Comparison of ENCODE assay signal across 10 mouse cellular contexts in the genomic region with DNA sequence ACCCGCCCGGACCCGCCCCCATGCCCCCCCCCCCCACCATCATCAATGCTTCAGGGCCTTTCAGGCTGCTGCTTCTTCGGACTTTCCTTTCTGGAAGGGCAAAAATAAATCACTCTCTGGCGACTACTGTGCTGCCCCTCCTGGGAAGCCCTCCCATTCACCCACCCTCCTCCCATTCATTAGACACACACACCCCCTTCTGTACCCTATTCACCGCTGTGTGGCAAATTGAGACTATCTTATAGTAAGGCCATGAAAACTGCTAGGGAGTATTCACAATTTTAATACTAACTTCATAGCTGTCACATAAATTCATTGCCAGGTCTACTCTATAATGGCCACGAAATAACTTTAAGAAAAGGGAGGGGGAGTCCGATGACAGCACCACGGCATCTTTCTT. TPM values are rescaled to one million over a fixed set of nuclear protein-coding genes. Genes with fewer than 3 reads are reported as not detected.
A peak's percentile ranks its signal among the peaks of the same experiment; 100 is the strongest.
DNase-seq lines count a peak whose midpoint lies in the region; ATAC-seq and TF ChIP-seq lines count a peak whose summit lies in the region.
"Had no signal": no experiment of that assay in that cellular context is flagged by ENCODE, and none has a peak within 500 bp of the region (broad histone marks: within the 10 kb centered on the region; RNA-seq: fewer than 3 reads in every experiment).

No protein-coding gene starts in this region.

- no peaks in the 10 kb centered on the region for H3K27me3 ChIP-seq in lung, embryonic 14.5 days (ENCODE audit: insufficient read depth, low read length)
- 0 out of 2 replicates have a peak, but pooled peaks cover 3% of the 10 kb centered on the region for H3K27me3 ChIP-seq in forebrain, embryonic 12.5 days
- H3K27me3 ChIP-seq in hindbrain, postnatal 0 days (ENCODE audit: insufficient read depth, low read length) = no peaks in the 10 kb centered on the region
- no peaks in the 10 kb centered on the region for H3K27me3 ChIP-seq in neural tube, embryonic 14.5 days (ENCODE audit: control insufficient read depth, insufficient read depth, low read length)
- H3K27me3 ChIP-seq in cerebellum, adult 2 months (ENCODE audit: control insufficient read depth, insufficient read depth, low read length) = no peaks in the 10 kb centered on the region

- H3K36me3 ChIP-seq in lung, embryonic 14.5 days (ENCODE audit: insufficient read depth) = no peaks in the 10 kb centered on the region
- no peaks in the 10 kb centered on the region for H3K36me3 ChIP-seq in forebrain, embryonic 12.5 days (replicated peaks)
- H3K36me3 ChIP-seq in hindbrain, postnatal 0 days (ENCODE audit: insufficient read depth, low read length) = no peaks in the 10 kb centered on the region
- no peaks in the 10 kb centered on the region for H3K36me3 ChIP-seq in neural tube, embryonic 14.5 days (ENCODE audit: control insufficient read depth, insufficient read depth, low read length)

- no peak for TF ChIP-seq POLR2A in lung, adult 2 months (IDR thresholded peaks at IDR 0.05; ENCODE audit: borderline replicate concordance, extremely low read depth, low read depth, low read length)
- no peak for TF ChIP-seq POLR2A in cerebellum, adult 2 months (IDR thresholded peaks at IDR 0.05; ENCODE audit: borderline replicate concordance, insufficient read depth, low read length)

- no peaks in the 10 kb centered on the region for H3K9me3 ChIP-seq in lung, embryonic 14.5 days (ENCODE audit: low read depth, low read length)
- no peaks in the 10 kb centered on the region for H3K9me3 ChIP-seq in forebrain, embryonic 12.5 days
- no peaks in the 10 kb centered on the region for H3K9me3 ChIP-seq in hindbrain, postnatal 0 days (ENCODE audit: low read length)
- H3K9me3 ChIP-seq in neural tube, embryonic 14.5 days (ENCODE audit: control insufficient read depth, low read length) = no peaks in the 10 kb centered on the region
- H3K9me3 ChIP-seq: megakaryocyte, embryonic 14.5 days had no signal

- H3K4me3 ChIP-seq in lung, embryonic 14.5 days (ENCODE audit: low read depth, low read length) = no peak overlapping the region
- H3K4me3 ChIP-seq in lung, adult 2 months (replicated peaks; ENCODE audit: extremely low read depth, low read depth, low read length) = no peak overlapping the region
- H3K4me3 ChIP-seq in forebrain, embryonic 12.5 days (replicated peaks) = peak overlapping the region; percentile 44
- H3K4me3 ChIP-seq in hindbrain, postnatal 0 days (ENCODE audit: low read length) = peak overlapping the region; percentile 51; the same call in 1 of the 2 replicates
- H3K4me3 ChIP-seq in neural tube, embryonic 14.5 days (ENCODE audit: low read depth, low read length) = no peak overlapping the region; the same call in 1 of the 2 replicates
- no peak overlapping the region for H3K4me3 ChIP-seq in cerebellum, adult 2 months (replicated peaks; ENCODE audit: insufficient read depth, low read depth, low read length)

- WGBS in lung, embryonic 14.5 days = 23% methylated on average over 9 of the region's 9 CpGs
- 29% methylated on average over 9 of the region's 9 CpGs for WGBS in lung, adult 2 months
- WGBS in forebrain, embryonic 12.5 days = 5% methylated on average over 9 of the region's 9 CpGs
- 6% methylated on average over 9 of the region's 9 CpGs for WGBS in hindbrain, postnatal 0 days
- 6% methylated on average over 9 of the region's 9 CpGs for WGBS in neural tube, embryonic 14.5 days
- 36% methylated on average over 9 of the region's 9 CpGs for WGBS in cerebellum, adult 2 months

- no peak for TF ChIP-seq CTCF in lung, embryonic 14.5 days (IDR thresholded peaks at IDR 0.05; ENCODE audit: low read depth)
- TF ChIP-seq CTCF in lung, adult 2 months (IDR thresholded peaks at IDR 0.05; ENCODE audit: insufficient read depth, low read length) = no peak
- no peak for TF ChIP-seq CTCF in hindbrain, postnatal 0 days (IDR thresholded peaks at IDR 0.05; ENCODE audit: low read depth)
- TF ChIP-seq CTCF in cerebellum, adult 2 months (IDR thresholded peaks at IDR 0.05; ENCODE audit: borderline replicate concordance, insufficient read depth, low read depth, low read length) = no peak

- DNase-seq in lung, embryonic 14.5 days = no peak
- no peak for DNase-seq in lung, adult 2 months
- DNase-seq in hindbrain, postnatal 0 days (ENCODE audit: low spot score) = peak; percentile 15
- DNase-seq in cerebellum, adult 2 months = no peak
- no peak for DNase-seq in cerebellum, adult 9-11 months

- H3K27ac ChIP-seq in lung, embryonic 14.5 days (ENCODE audit: low read depth) = no peak overlapping the region
- peak overlapping the region; percentile 93 for H3K27ac ChIP-seq in forebrain, embryonic 12.5 days
- no peak overlapping the region for H3K27ac ChIP-seq in hindbrain, postnatal 0 days
- H3K27ac ChIP-seq in neural tube, embryonic 14.5 days (ENCODE audit: low read depth, low read length) = no peak overlapping the region
- no peak overlapping the region for H3K27ac ChIP-seq in cerebellum, adult 2 months (ENCODE audit: insufficient read depth, low read length)

- H3K9ac ChIP-seq in lung, embryonic 14.5 days = no peak overlapping the region
- H3K9ac ChIP-seq in forebrain, embryonic 12.5 days = peak overlapping the region; percentile 53; the same call in 1 of the 2 replicates
- peak overlapping the region; percentile 59; the same call in 1 of the 2 replicates for H3K9ac ChIP-seq in hindbrain, postnatal 0 days (replicated peaks; ENCODE audit: low read length)
- no peak overlapping the region for H3K9ac ChIP-seq in neural tube, embryonic 14.5 days (replicated peaks; ENCODE audit: low read depth, low read length)

- H3K4me2 ChIP-seq in lung, embryonic 14.5 days = peak overlapping the region; percentile 84
- H3K4me2 ChIP-seq in forebrain, embryonic 12.5 days = peak overlapping the region; percentile 68
- H3K4me2 ChIP-seq in hindbrain, postnatal 0 days (ENCODE audit: low read depth, low read length) = peak overlapping the region; percentile 90
- peak overlapping the region; percentile 77; the same call in 1 of the 2 replicates for H3K4me2 ChIP-seq in neural tube, embryonic 14.5 days (ENCODE audit: low read depth, low read length)

- no peaks in the 10 kb centered on the region for H3K4me1 ChIP-seq in lung, embryonic 14.5 days (ENCODE audit: insufficient read depth)
- H3K4me1 ChIP-seq in lung, adult 2 months (ENCODE audit: control insufficient read depth, insufficient read depth, low read length) = no peaks in the 10 kb centered on the region
- H3K4me1 ChIP-seq in forebrain, embryonic 12.5 days = peaks cover 37% of the 10 kb centered on the region
- no peaks in the 10 kb centered on the region for H3K4me1 ChIP-seq in hindbrain, postnatal 0 days (ENCODE audit: insufficient read depth, low read length)
- H3K4me1 ChIP-seq in neural tube, embryonic 14.5 days (ENCODE audit: control insufficient read depth, insufficient read depth, low read length) = peaks cover 4% of the 10 kb centered on the region
- no peaks in the 10 kb centered on the region for H3K4me1 ChIP-seq in cerebellum, adult 2 months (ENCODE audit: control insufficient read depth, insufficient read depth, low read length)

- peak; percentile 16; the same call in 1 of the 2 replicates for ATAC-seq in lung, embryonic 14.5 days (ENCODE audit: insufficient read depth)
- ATAC-seq in forebrain, embryonic 12.5 days (ENCODE audit: low FRiP score) = peak; percentile 45
- ATAC-seq in hindbrain, postnatal 0 days = peak; percentile 5; the same call in 1 of the 2 replicates
- peak; percentile 78 for ATAC-seq in neural tube, embryonic 14.5 days (ENCODE audit: low read depth)

RNA-seq across cellular contexts. Expression of gene 1700113H08Rik, which starts 1.1 kb away (rescaled TPM):
- polyA plus RNA-seq in lung, embryonic 14.5 days (2014; fragmentation: Nextera tagmentation; extraction: Ambion mirVana) = not detected in 2 replicates
- not detected in 2 replicates for polyA plus RNA-seq in lung, adult 2 months (2012; rRNA removed)
- polyA plus RNA-seq in forebrain, embryonic 12.5 days (2016; fragmentation: Nextera tagmentation; extraction: Ambion mirVana) = 0.27 TPM in 1 of 2 replicates, not detected in the other
- total RNA-seq in hindbrain, postnatal 0 days (2014; rRNA removed) = 0.89 TPM in 1 of 2 replicates, not detected in the other
- polyA plus RNA-seq in hindbrain, postnatal 0 days (2015; fragmentation: Nextera tagmentation; extraction: Ambion mirVana) = 0.25 and 0.39 TPM in 2 replicates
- 0.55 TPM in 1 of 2 replicates, not detected in the other for polyA plus RNA-seq in neural tube, embryonic 14.5 days (2014; fragmentation: Nextera tagmentation; extraction: Ambion mirVana)
- polyA plus RNA-seq in cerebellum, adult 2 months (2012; rRNA removed) = not detected in 2 replicates
- total RNA-seq: layer of hippocampus, postnatal 14 days had no signal
- polyA plus RNA-seq: Patski had no signal

RNA-seq across cellular contexts. Expression of gene Stab2, which starts 51.1 kb away (rescaled TPM):
- polyA plus RNA-seq in lung, embryonic 14.5 days (2014; fragmentation: Nextera tagmentation; extraction: Ambion mirVana) = 5.0 and 5.8 TPM in 2 replicates
- 0.88 and 0.93 TPM in 2 replicates for polyA plus RNA-seq in lung, adult 2 months (2012; rRNA removed)
- 0.10 TPM in 1 of 2 replicates, not detected in the other for polyA plus RNA-seq in forebrain, embryonic 12.5 days (2016; fragmentation: Nextera tagmentation; extraction: Ambion mirVana)
- total RNA-seq in hindbrain, postnatal 0 days (2014; rRNA removed) = 0.42 TPM in 1 of 2 replicates, not detected in the other
- 0.10 and 0.42 TPM in 2 replicates for polyA plus RNA-seq in hindbrain, postnatal 0 days (2015; fragmentation: Nextera tagmentation; extraction: Ambion mirVana)
- polyA plus RNA-seq in neural tube, embryonic 14.5 days (2014; fragmentation: Nextera tagmentation; extraction: Ambion mirVana) = 0.23 and 0.36 TPM in 2 replicates
- 0.11 and 0.16 TPM in 2 replicates for polyA plus RNA-seq in cerebellum, adult 2 months (2012; rRNA removed)

Comparison
In these comparisons a context has a peak if more than half of its experiments do, and no peak if none do; other contexts are left out.
1. ATAC-seq: peak in every context shown above with its lines; median percentile 78 in neural tube, embryonic 14.5 days; 45 in forebrain, embryonic 12.5 days; 16 in lung, embryonic 14.5 days; 5 in hindbrain, postnatal 0 days.
2. H3K4me3 ChIP-seq: peak in forebrain, embryonic 12.5 days (single experiment) and hindbrain, postnatal 0 days (single experiment); none in lung, embryonic 14.5 days (single experiment), lung, adult 2 months (single experiment), neural tube, embryonic 14.5 days (single experiment) and cerebellum, adult 2 months (single experiment).
3. H3K9ac ChIP-seq: peak in forebrain, embryonic 12.5 days (single experiment) and hindbrain, postnatal 0 days (single experiment); none in lung, embryonic 14.5 days (single experiment) and neural tube, embryonic 14.5 days (single experiment).
4. Peak in every context shown above with its lines, with median percentiles within 50 percentile points of each other: H3K4me2 ChIP-seq.